Mouse (Mus musculus): Measurements from ENCODE around the gene Fancc. TPM values are rescaled to one million over a fixed set of nuclear protein-coding genes. Genes with fewer than 3 reads are reported as not detected.

Gene Fancc
- polyA plus RNA-seq, 1 experiment from 2014 or later, result 12.8 TPM

GRCm38 (mm10) chr13:63249171-63249570 lies 247.9 kb downstream of the Fancc start:
- Histone ChIP-seq H3K4me1 (replicated peaks) (peaks cover 87% of the 10 kb centered on the region), H3K9ac (no peak overlapping the region), H3K36me3 (no peaks in the 10 kb centered on the region), H3K4me3 (no peak overlapping the region), H3K9me3 (replicated peaks) (no peaks in the 10 kb centered on the region), H3K27me3 (no peaks in the 10 kb centered on the region), H3K27ac (peak overlapping the region; percentile 29), H3K4me2 (peak overlapping the region; percentile 21; the same call in 1 of the 2 replicates)
- 51% methylated on average over 7 of the region's 7 CpGs for WGBS
- ATAC-seq (replicated peaks; ENCODE audit: insufficient number of reproducible peaks, insufficient read depth, low FRiP score, low read depth), result no peak

- Histone ChIP-seq H3K27ac (no peak overlapping the region), H3K36me3 (no peaks in the 10 kb centered on the region), H3K9me3 (replicated peaks) (no peaks in the 10 kb centered on the region), H3K4me2 (no peak overlapping the region), H3K27me3 (no peaks in the 10 kb centered on the region), H3K4me1 (replicated peaks) (peaks cover 79% of the 10 kb centered on the region), H3K4me3 (no peak overlapping the region), H3K9ac (no peak overlapping the region)
- 87% methylated on average over 10 of the region's 10 CpGs for WGBS
- ATAC-seq (replicated peaks; ENCODE audit: insufficient number of reproducible peaks, insufficient read depth, low FRiP score, low read depth), result no peak
Observed at GRCm38 (mm10) chr13:63248318-63248717, 248.8 kb downstream of the Fancc start.

GRCm38 (mm10) chr13:63247631-63248030 lies 249.4 kb downstream of the Fancc start:
- Histone ChIP-seq H3K4me3 (no peak overlapping the region), H3K36me3 (no peaks in the 10 kb centered on the region), H3K27me3 (no peaks in the 10 kb centered on the region), H3K4me1 (replicated peaks) (peaks cover 78% of the 10 kb centered on the region), H3K27ac (peak overlapping the region; percentile 4; the same call in 1 of the 2 replicates), H3K4me2 (no peak overlapping the region), H3K9me3 (replicated peaks) (no peaks in the 10 kb centered on the region), H3K9ac (no peak overlapping the region)
- ATAC-seq (replicated peaks; ENCODE audit: insufficient number of reproducible peaks, insufficient read depth, low FRiP score, low read depth), result no peak
- 88% methylated on average over 11 of the region's 11 CpGs for WGBS

- Histone ChIP-seq H3K27me3 (no peaks in the 10 kb centered on the region), H3K4me2 (peak overlapping the region; percentile 49; the same call in 1 of the 2 replicates), H3K4me3 (no peak overlapping the region), H3K4me1 (replicated peaks) (peaks cover 78% of the 10 kb centered on the region), H3K27ac (peak overlapping the region; percentile 74; the same call in 1 of the 2 replicates), H3K36me3 (no peaks in the 10 kb centered on the region), H3K9ac (no peak overlapping the region), H3K9me3 (replicated peaks) (no peaks in the 10 kb centered on the region)
- no peak for ATAC-seq (replicated peaks; ENCODE audit: insufficient number of reproducible peaks, insufficient read depth, low FRiP score, low read depth)
- WGBS, result 69% methylated on average over 7 of the region's 7 CpGs
Observed at GRCm38 (mm10) chr13:63247041-63247440, 250.0 kb downstream of the Fancc start.

- H3K27me3 ChIP-seq, result no peaks in the 10 kb centered on the region
- WGBS, result 39% methylated on average over 12 of the region's 12 CpGs
- H3K27ac ChIP-seq, result peak overlapping the region; percentile 74
- no peak for ATAC-seq (replicated peaks; ENCODE audit: insufficient number of reproducible peaks, insufficient read depth, low FRiP score, low read depth)
- H3K4me1 ChIP-seq (replicated peaks), result peaks cover 78% of the 10 kb centered on the region
- H3K9me3 ChIP-seq (replicated peaks), result no peaks in the 10 kb centered on the region
- no peak overlapping the region for H3K9ac ChIP-seq
- H3K4me2 ChIP-seq, result peak overlapping the region; percentile 49
- no peak overlapping the region for H3K4me3 ChIP-seq
- H3K36me3 ChIP-seq, result no peaks in the 10 kb centered on the region
Observed at GRCm38 (mm10) chr13:63246332-63246940, 250.6 kb downstream of the Fancc start.

- H3K9me3 ChIP-seq (replicated peaks), result no peaks in the 10 kb centered on the region
- H3K4me1 ChIP-seq (replicated peaks), result peaks cover 74% of the 10 kb centered on the region
- WGBS, result 42% methylated on average over 4 of the region's 4 CpGs
- H3K9ac ChIP-seq, result no peak overlapping the region
- H3K27ac ChIP-seq, result peak overlapping the region; percentile 74
- H3K27me3 ChIP-seq, result no peaks in the 10 kb centered on the region
- no peak overlapping the region for H3K4me3 ChIP-seq
- H3K36me3 ChIP-seq, result no peaks in the 10 kb centered on the region
- no peak; the same call in 1 of the 2 replicates for ATAC-seq (replicated peaks; ENCODE audit: insufficient number of reproducible peaks, insufficient read depth, low FRiP score, low read depth)
- H3K4me2 ChIP-seq, result peak overlapping the region; percentile 49
Observed at GRCm38 (mm10) chr13:63245812-63246211, 251.3 kb downstream of the Fancc start.

- ATAC-seq (replicated peaks; ENCODE audit: insufficient number of reproducible peaks, insufficient read depth, low FRiP score, low read depth), result no peak
- Histone ChIP-seq H3K9ac (no peak overlapping the region), H3K27me3 (no peaks in the 10 kb centered on the region), H3K27ac (peak overlapping the region; percentile 74), H3K4me1 (replicated peaks) (peaks cover 68% of the 10 kb centered on the region), H3K9me3 (replicated peaks) (no peaks in the 10 kb centered on the region), H3K4me2 (peak overlapping the region; percentile 39), H3K36me3 (no peaks in the 10 kb centered on the region), H3K4me3 (peak overlapping the region; percentile 13; the same call in 1 of the 2 replicates)
- WGBS, result 34% methylated on average over 9 of the region's 9 CpGs
Observed at GRCm38 (mm10) chr13:63245218-63245617, 251.9 kb downstream of the Fancc start.

- H3K4me1 ChIP-seq (replicated peaks), result peaks cover 61% of the 10 kb centered on the region
- H3K4me3 ChIP-seq, result no peak overlapping the region
- peak overlapping the region; percentile 38 for H3K4me2 ChIP-seq
- H3K9me3 ChIP-seq (replicated peaks), result no peaks in the 10 kb centered on the region
- H3K27ac ChIP-seq, result peak overlapping the region; percentile 74
- no peak for ATAC-seq (replicated peaks; ENCODE audit: insufficient number of reproducible peaks, insufficient read depth, low FRiP score, low read depth)
- no peaks in the 10 kb centered on the region for H3K27me3 ChIP-seq
- 82% methylated on average over 3 of the region's 3 CpGs for WGBS
- no peaks in the 10 kb centered on the region for H3K36me3 ChIP-seq
- H3K9ac ChIP-seq, result 0 out of 2 replicates have a peak overlapping the region, but pooled peaks have one; percentile 7
Observed at GRCm38 (mm10) chr13:63244425-63244824, 252.7 kb downstream of the Fancc start.

GRCm38 (mm10) chr13:63243586-63243985 lies 253.5 kb downstream of the Fancc start:
- 50% methylated on average over 5 of the region's 5 CpGs for WGBS
- Histone ChIP-seq H3K27me3 (no peaks in the 10 kb centered on the region), H3K27ac (peak overlapping the region; percentile 17), H3K9me3 (replicated peaks) (no peaks in the 10 kb centered on the region), H3K4me1 (replicated peaks) (peaks cover 59% of the 10 kb centered on the region), H3K4me3 (peak overlapping the region; percentile 16), H3K36me3 (no peaks in the 10 kb centered on the region), H3K4me2 (peak overlapping the region; percentile 38), H3K9ac (no peak overlapping the region)
- ATAC-seq (replicated peaks; ENCODE audit: insufficient number of reproducible peaks, insufficient read depth, low FRiP score, low read depth), result no peak

- Histone ChIP-seq H3K4me2 (peak overlapping the region; percentile 77), H3K4me3 (peak overlapping the region; percentile 92), H3K4me1 (replicated peaks) (peaks cover 54% of the 10 kb centered on the region), H3K9ac (peak overlapping the region; percentile 95), H3K27me3 (no peaks in the 10 kb centered on the region), H3K9me3 (replicated peaks) (no peaks in the 10 kb centered on the region), H3K27ac (peak overlapping the region; percentile 99), H3K36me3 (no peaks in the 10 kb centered on the region)
- 37% methylated on average over 10 of the region's 10 CpGs for WGBS
- ATAC-seq (replicated peaks; ENCODE audit: insufficient number of reproducible peaks, insufficient read depth, low FRiP score, low read depth), result no peak
Observed at GRCm38 (mm10) chr13:63242401-63243192, 254.5 kb downstream of the Fancc start.

GRCm38 (mm10) chr13:63241665-63242064 lies 255.4 kb downstream of the Fancc start:
- no peaks in the 10 kb centered on the region for H3K36me3 ChIP-seq
- H3K4me1 ChIP-seq (replicated peaks), result peaks cover 51% of the 10 kb centered on the region
- WGBS, result 48% methylated on average over 3 of the region's 3 CpGs
- H3K4me2 ChIP-seq, result peak overlapping the region; percentile 77
- H3K9me3 ChIP-seq (replicated peaks), result no peaks in the 10 kb centered on the region
- peak overlapping the region; percentile 92 for H3K4me3 ChIP-seq
- no peak for ATAC-seq (replicated peaks; ENCODE audit: insufficient number of reproducible peaks, insufficient read depth, low FRiP score, low read depth)
- peak overlapping the region; percentile 95 for H3K9ac ChIP-seq
- H3K27ac ChIP-seq, result peak overlapping the region; percentile 99
- no peaks in the 10 kb centered on the region for H3K27me3 ChIP-seq
